Mouse (Mus musculus): ENCODE data around the gene Morn1. TPM values are rescaled to one million over a fixed set of nuclear protein-coding genes. Genes with fewer than 3 reads are reported as not detected.

The Morn1 gene
- total RNA-seq, 2 experiments from 2014 or later = 13.5 to 14.1 TPM

- DNase-seq (ENCODE audit: low spot score in 2 of 2) = no peak
Observed at GRCm38 (mm10) chr4:155137891-155138290, 51.5 kb downstream of the Morn1 start.

GRCm38 (mm10) chr4:155138451-155138850, 52.1 kb downstream of the Morn1 start:
- DNase-seq (ENCODE audit: low spot score in 2 of 2) = no peak

GRCm38 (mm10) chr4:155139281-155140045, 53.1 kb downstream of the Morn1 start:
- no peak for DNase-seq (ENCODE audit: low spot score in 2 of 2)

- DNase-seq (ENCODE audit: low spot score in 2 of 2) = no peak
Observed at GRCm38 (mm10) chr4:155140150-155140549, 53.8 kb downstream of the Morn1 start.

- no peak for DNase-seq (ENCODE audit: low spot score in 2 of 2)
Observed at GRCm38 (mm10) chr4:155140795-155141265, 54.5 kb downstream of the Morn1 start.

GRCm38 (mm10) chr4:155142836-155143235, 56.5 kb downstream of the Morn1 start:
- no peak for DNase-seq (ENCODE audit: low spot score in 2 of 2)

- DNase-seq (ENCODE audit: low spot score in 2 of 2) = no peak
Observed at GRCm38 (mm10) chr4:155143411-155143810, 57.0 kb downstream of the Morn1 start.

- peak; percentile 75 to 83 for DNase-seq (ENCODE audit: low spot score in 2 of 2)
Observed at GRCm38 (mm10) chr4:155143871-155144502, 57.6 kb downstream of the Morn1 start.

- DNase-seq (ENCODE audit: low spot score in 2 of 2) = no peak
Observed at GRCm38 (mm10) chr4:155144548-155145180, 58.3 kb downstream of the Morn1 start.

- no peak for DNase-seq (ENCODE audit: low spot score in 2 of 2)
Observed at GRCm38 (mm10) chr4:155146107-155146823, 59.9 kb downstream of the Morn1 start.

GRCm38 (mm10) chr4:155148453-155148852, 62.1 kb downstream of the Morn1 start:
- no peak for DNase-seq (ENCODE audit: low spot score in 2 of 2)

- DNase-seq (ENCODE audit: low spot score in 2 of 2) = peak in 1 of 2 experiments; percentile 42
Observed at GRCm38 (mm10) chr4:155148910-155149698, 62.7 kb downstream of the Morn1 start.

GRCm38 (mm10) chr4:155149941-155150275, 63.5 kb downstream of the Morn1 start:
- no peak for DNase-seq (ENCODE audit: low spot score in 2 of 2)

- no peak for DNase-seq (ENCODE audit: low spot score in 2 of 2)
Observed at GRCm38 (mm10) chr4:155150276-155151113, 64.1 kb downstream of the Morn1 start.

- DNase-seq (ENCODE audit: low spot score in 2 of 2) = no peak
Observed at GRCm38 (mm10) chr4:155151221-155151788, 64.9 kb downstream of the Morn1 start.

- no peak for DNase-seq (ENCODE audit: low spot score in 2 of 2)
Observed at GRCm38 (mm10) chr4:155151845-155152244, 65.5 kb downstream of the Morn1 start.

- DNase-seq (ENCODE audit: low spot score in 2 of 2) = no peak
Observed at GRCm38 (mm10) chr4:155152476-155152875, 66.1 kb downstream of the Morn1 start.

GRCm38 (mm10) chr4:155153389-155154072, 67.2 kb downstream of the Morn1 start:
- no peak for DNase-seq (ENCODE audit: low spot score in 2 of 2)

GRCm38 (mm10) chr4:155154986-155155385, 68.6 kb downstream of the Morn1 start:
- DNase-seq (ENCODE audit: low spot score in 2 of 2) = no peak

All from layer of hippocampus, postnatal 14 days (tissue).